Mouse (Mus musculus) neural tube, embryonic 13.5 days (tissue): ENCODE measurements at regions not wholly inside any gene's neighbourhood (a gene's known extent, or its start where the extent isn't known, plus 50 kb on each side); places are given as distances from the start of the nearest gene placed in this dataset.

Experiments used
- ATAC-seq: fragments of 200-750 bp; cut with Nextera tagmentation; 2 replicates; pipeline ENCODE4 v1.8.0; 2017; ENCODE audit warnings: low read depth, mild to moderate bottlenecking, moderate TSS enrichment, moderate library complexity
- H3K27ac ChIP-seq: fragments of 300-500 bp; sonication (generic); replicated peaks from 2 replicates; pipeline ENCODE4 v1.5.1; 2015; ENCODE audit warnings: moderate library complexity, mild to moderate bottlenecking, inconsistent platforms
- H3K27me3 ChIP-seq: fragments of 300-500 bp; sonication (generic); 2 replicates; pipeline ENCODE4 v1.6.1; 2015; ENCODE audit warnings: mild to moderate bottlenecking, inconsistent platforms
- H3K36me3 ChIP-seq: fragments of 300-500 bp; sonication (generic); 2 replicates; pipeline ENCODE4 v1.6.1; 2015; ENCODE audit warnings: mild to moderate bottlenecking, inconsistent platforms
- H3K4me1 ChIP-seq: fragments of 300-500 bp; sonication (generic); replicated peaks from 2 replicates; pipeline ENCODE4 v1.6.1; 2015; ENCODE audit warnings: inconsistent platforms
- H3K4me2 ChIP-seq: fragments of 300-500 bp; sonication (generic); 2 replicates; pipeline ENCODE4 v1.6.1; 2015; ENCODE audit warnings: inconsistent platforms, mild to moderate bottlenecking, moderate library complexity
- H3K4me3 ChIP-seq: fragments of 300-500 bp; sonication (generic); 2 replicates; pipeline ENCODE4 v1.5.1; 2015; ENCODE audit warnings: mild to moderate bottlenecking, inconsistent platforms
- H3K9ac ChIP-seq: fragments of 300-500 bp; sonication (generic); 2 replicates; pipeline ENCODE4 v1.6.1; 2015; ENCODE audit warnings: moderate library complexity, mild to moderate bottlenecking, inconsistent platforms
- H3K9me3 ChIP-seq: fragments of 300-500 bp; sonication (generic); 2 replicates; pipeline ENCODE4 v1.6.1; 2016; ENCODE audit warnings: inconsistent platforms
- WGBS: fragments of 180-500 bp; shearing (Covaris S2); methylation state at CpG from one replicate; pipeline ENCODE4 v1.1.7; 2015; 5-methylcytosine and 5-hydroxymethylcytosine counted together

- Histone ChIP-seq H3K9me3 (no peaks in the 10 kb centered on the region; the same call in 1 of the 2 replicates), H3K4me2 (no peak overlapping the region), H3K36me3 (no peaks in the 10 kb centered on the region), H3K4me3 (no peak overlapping the region), H3K27me3 (no peaks in the 10 kb centered on the region), H3K4me1 (no peaks in the 10 kb centered on the region), H3K9ac (no peak overlapping the region), H3K27ac (no peak overlapping the region)
- whole genome bisulfite sequencing, result 89% methylated on average over 2 of the region's 2 CpGs
- ATAC-seq, result no peak
Measured at GRCm38 (mm10) chr13:60398836-60399235, 202.9 kb upstream of the Dapk1 start.

DNA sequence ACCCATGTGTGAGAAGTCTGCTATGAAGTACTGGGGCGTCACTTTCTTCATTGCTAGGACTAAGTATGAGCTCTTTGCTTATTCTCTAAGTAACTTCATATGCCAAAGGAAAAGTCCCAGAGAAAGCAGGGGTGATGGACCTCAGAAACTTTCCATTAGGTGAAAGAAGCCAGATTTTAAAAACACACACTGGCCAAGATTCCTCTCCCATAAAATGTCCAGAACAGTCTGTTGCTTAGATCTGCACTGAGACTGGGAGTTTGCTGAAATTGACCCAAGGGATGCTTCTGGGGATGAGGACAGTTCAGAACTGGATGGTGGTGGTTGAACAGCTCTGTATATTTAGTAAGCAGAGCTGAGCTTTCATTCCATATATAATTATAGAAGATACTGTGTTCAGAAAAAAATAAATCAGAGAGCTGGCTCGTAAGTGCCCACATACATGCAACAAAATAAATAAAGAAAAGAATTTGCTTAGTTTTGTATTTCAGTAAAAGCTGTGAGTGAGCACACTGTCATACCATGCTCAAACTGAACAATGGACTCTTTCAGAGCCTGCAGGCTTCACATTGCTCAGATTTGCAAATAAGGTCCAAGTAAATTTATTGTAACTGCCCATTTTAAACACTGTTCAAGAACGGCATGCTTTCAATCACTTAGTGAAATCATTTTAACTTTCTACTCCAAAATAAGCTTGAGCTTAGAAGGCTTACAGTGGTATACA, 200.8 kb upstream of the Dapk1 start:
- no peak for ATAC-seq
- H3K9ac ChIP-seq, result no peak overlapping the region
- H3K9me3 ChIP-seq, result no peaks in the 10 kb centered on the region; the same call in 1 of the 2 replicates
- 72% methylated on average over 3 of the region's 3 CpGs for WGBS
- no peaks in the 10 kb centered on the region for H3K36me3 ChIP-seq
- H3K4me2 ChIP-seq, result no peak overlapping the region
- no peaks in the 10 kb centered on the region for H3K4me1 ChIP-seq
- no peak overlapping the region for H3K4me3 ChIP-seq
- no peak overlapping the region for H3K27ac ChIP-seq
- no peaks in the 10 kb centered on the region for H3K27me3 ChIP-seq

- Histone ChIP-seq H3K9me3 (no peaks in the 10 kb centered on the region; the same call in 1 of the 2 replicates), H3K4me3 (no peak overlapping the region), H3K9ac (no peak overlapping the region), H3K36me3 (no peaks in the 10 kb centered on the region), H3K27me3 (no peaks in the 10 kb centered on the region), H3K4me2 (no peak overlapping the region), H3K4me1 (no peaks in the 10 kb centered on the region), H3K27ac (no peak overlapping the region)
- WGBS, result 94% methylated on average over 3 of the region's 3 CpGs
- ATAC-seq, result no peak
Measured at GRCm38 (mm10) chr13:60403471-60403870, 198.3 kb upstream of the Dapk1 start.

DNA sequence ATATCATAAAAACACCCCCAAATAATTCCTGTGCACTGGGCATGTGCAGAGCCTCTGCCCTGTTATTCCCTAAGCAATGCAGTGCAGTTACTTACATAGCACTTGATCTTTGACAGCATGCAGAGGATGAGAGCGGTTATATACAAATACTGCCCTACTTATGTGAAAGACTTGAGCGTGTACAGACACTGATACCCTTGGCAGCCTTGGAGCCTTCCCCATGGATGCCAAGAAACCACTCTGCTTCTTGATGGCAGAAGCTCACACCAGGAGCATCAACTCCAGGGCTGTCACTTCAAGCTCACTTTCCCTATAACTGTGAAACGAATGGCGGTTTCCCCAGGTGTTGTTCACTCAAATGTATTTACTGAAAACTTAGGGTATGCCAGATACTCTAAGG, 194.4 kb upstream of the Dapk1 start:
- WGBS, result 94% methylated on average over 4 of the region's 4 CpGs
- no peaks in the 10 kb centered on the region for H3K27me3 ChIP-seq
- H3K9ac ChIP-seq, result no peak overlapping the region
- H3K4me2 ChIP-seq, result no peak overlapping the region
- H3K36me3 ChIP-seq, result no peaks in the 10 kb centered on the region
- ATAC-seq, result no peak
- H3K4me3 ChIP-seq, result no peak overlapping the region
- no peaks in the 10 kb centered on the region for H3K9me3 ChIP-seq
- H3K27ac ChIP-seq, result no peak overlapping the region
- H3K4me1 ChIP-seq, result peaks cover 13% of the 10 kb centered on the region

DNA sequence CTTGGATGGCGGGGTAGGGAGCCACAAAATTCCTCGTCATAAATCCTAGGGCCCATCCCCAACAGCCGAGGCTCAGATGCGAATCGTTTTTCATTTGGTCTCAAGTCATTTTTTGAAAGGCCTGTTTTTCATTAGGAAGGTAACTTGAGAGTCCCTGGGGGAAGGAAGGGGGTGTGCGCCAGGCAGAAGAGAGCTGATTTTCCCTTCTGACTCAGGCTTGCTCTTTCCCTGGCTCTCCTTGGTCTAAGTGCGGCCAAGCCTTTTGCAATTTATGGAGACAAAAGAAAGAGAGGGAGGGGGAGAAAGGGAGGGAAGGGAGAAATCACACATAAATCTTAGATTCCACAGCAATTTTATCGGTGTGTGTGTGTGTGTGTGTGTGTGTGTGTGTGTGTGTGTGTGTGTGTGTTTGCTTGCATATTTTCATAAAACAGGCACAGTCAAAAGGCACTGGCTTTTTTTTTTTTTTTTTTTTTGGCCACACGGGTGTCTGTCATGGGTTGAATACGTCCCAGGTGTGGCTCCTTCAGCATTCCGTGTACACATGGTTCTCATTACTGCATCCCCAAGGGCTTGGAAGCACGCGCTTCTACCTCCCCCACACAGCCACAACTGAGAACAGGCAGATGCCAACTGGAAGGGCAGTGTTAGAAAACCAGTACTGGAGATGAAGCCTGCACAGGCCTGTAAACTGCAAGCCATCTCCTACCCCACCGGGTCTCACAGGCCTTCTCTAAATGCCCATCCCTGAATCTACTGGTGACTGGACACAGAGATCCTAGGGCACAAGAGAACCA, 191.8 kb upstream of the Dapk1 start:
- no peak overlapping the region for H3K4me3 ChIP-seq
- 0 out of 2 replicates have a peak overlapping the region, but pooled peaks have one; percentile 31 for H3K9ac ChIP-seq
- no peaks in the 10 kb centered on the region for H3K27me3 ChIP-seq
- ATAC-seq, result peak; percentile 69; the same call in 1 of the 2 replicates
- H3K36me3 ChIP-seq, result no peaks in the 10 kb centered on the region
- peak overlapping the region; percentile 70 for H3K27ac ChIP-seq
- WGBS, result 40% methylated on average over 14 of the region's 14 CpGs
- H3K9me3 ChIP-seq, result no peaks in the 10 kb centered on the region
- no peak overlapping the region for H3K4me2 ChIP-seq
- H3K4me1 ChIP-seq, result peaks cover 13% of the 10 kb centered on the region

- Histone ChIP-seq H3K27ac (no peak overlapping the region), H3K4me2 (no peak overlapping the region), H3K4me3 (no peak overlapping the region), H3K9ac (no peak overlapping the region), H3K4me1 (peaks cover 8% of the 10 kb centered on the region; the same call in 1 of the 2 replicates), H3K36me3 (no peaks in the 10 kb centered on the region), H3K9me3 (no peaks in the 10 kb centered on the region), H3K27me3 (no peaks in the 10 kb centered on the region)
- no peak for ATAC-seq
- 83% methylated on average over 1 of the region's 1 CpGs for WGBS
Measured at GRCm38 (mm10) chr13:60416024-60416423, 185.7 kb upstream of the Dapk1 start.

DNA sequence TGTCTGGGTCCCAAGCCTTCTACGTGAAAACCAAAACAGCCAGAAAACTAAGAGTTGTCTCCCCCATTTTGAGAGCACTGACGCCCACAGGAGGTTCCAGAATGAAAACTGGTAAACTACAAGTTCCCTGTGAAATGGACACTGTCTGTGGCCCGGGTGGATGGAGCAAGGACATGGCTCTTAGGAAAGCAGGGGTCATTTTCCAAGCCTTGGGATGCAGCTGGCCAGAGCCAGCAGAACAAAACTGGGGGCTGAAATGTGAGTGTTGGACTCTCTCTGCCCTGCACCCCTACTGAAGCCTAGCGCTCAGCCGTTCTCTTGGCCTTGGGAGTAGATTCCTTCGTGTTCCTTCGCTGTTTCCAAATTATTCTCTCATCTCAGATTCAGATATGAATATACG, 184.7 kb upstream of the Dapk1 start:
- Histone ChIP-seq H3K4me3 (no peak overlapping the region), H3K36me3 (no peaks in the 10 kb centered on the region), H3K27me3 (no peaks in the 10 kb centered on the region), H3K4me2 (no peak overlapping the region), H3K9ac (no peak overlapping the region), H3K9me3 (no peaks in the 10 kb centered on the region), H3K4me1 (peaks cover 9% of the 10 kb centered on the region; the same call in 1 of the 2 replicates), H3K27ac (no peak overlapping the region)
- 91% methylated on average over 8 of the region's 8 CpGs for WGBS
- no peak for ATAC-seq

GRCm38 (mm10) chr13:60417436-60418158, 184.2 kb upstream of the Dapk1 start:
- H3K9me3 ChIP-seq, result no peaks in the 10 kb centered on the region
- 87% methylated on average over 14 of the region's 14 CpGs for WGBS
- H3K36me3 ChIP-seq, result no peaks in the 10 kb centered on the region
- H3K4me2 ChIP-seq, result no peak overlapping the region
- no peak overlapping the region for H3K27ac ChIP-seq
- no peak overlapping the region for H3K4me3 ChIP-seq
- no peaks in the 10 kb centered on the region for H3K27me3 ChIP-seq
- peaks cover 9% of the 10 kb centered on the region; the same call in 1 of the 2 replicates for H3K4me1 ChIP-seq
- no peak for ATAC-seq
- no peak overlapping the region for H3K9ac ChIP-seq

DNA sequence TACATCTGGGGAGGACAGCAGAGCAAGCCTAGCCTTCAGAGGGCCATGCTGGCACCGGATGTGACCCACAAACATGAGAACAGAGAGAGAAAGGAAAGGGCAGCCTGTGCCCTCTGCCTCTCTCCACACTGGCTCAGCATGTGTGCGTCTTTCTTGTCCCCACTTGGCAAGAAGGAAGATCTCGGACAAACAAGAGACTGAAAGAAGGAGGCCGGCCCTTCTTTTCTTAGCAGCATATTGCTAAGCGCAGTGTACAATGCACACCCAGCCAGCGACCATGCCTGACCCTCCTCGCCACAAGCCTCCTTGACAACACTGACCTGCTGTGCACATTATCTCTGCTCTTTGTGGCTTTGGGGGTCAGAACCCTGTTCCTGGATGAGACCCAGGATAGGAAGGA, 181.4 kb upstream of the Dapk1 start:
- no peak overlapping the region for H3K4me3 ChIP-seq
- H3K4me2 ChIP-seq, result no peak overlapping the region
- no peaks in the 10 kb centered on the region for H3K27me3 ChIP-seq
- peaks cover 9% of the 10 kb centered on the region; the same call in 1 of the 2 replicates for H3K4me1 ChIP-seq
- H3K36me3 ChIP-seq, result no peaks in the 10 kb centered on the region
- H3K9me3 ChIP-seq, result no peaks in the 10 kb centered on the region
- H3K9ac ChIP-seq, result no peak overlapping the region
- 13% methylated on average over 7 of the region's 7 CpGs for WGBS
- H3K27ac ChIP-seq, result no peak overlapping the region
- ATAC-seq, result no peak

DNA sequence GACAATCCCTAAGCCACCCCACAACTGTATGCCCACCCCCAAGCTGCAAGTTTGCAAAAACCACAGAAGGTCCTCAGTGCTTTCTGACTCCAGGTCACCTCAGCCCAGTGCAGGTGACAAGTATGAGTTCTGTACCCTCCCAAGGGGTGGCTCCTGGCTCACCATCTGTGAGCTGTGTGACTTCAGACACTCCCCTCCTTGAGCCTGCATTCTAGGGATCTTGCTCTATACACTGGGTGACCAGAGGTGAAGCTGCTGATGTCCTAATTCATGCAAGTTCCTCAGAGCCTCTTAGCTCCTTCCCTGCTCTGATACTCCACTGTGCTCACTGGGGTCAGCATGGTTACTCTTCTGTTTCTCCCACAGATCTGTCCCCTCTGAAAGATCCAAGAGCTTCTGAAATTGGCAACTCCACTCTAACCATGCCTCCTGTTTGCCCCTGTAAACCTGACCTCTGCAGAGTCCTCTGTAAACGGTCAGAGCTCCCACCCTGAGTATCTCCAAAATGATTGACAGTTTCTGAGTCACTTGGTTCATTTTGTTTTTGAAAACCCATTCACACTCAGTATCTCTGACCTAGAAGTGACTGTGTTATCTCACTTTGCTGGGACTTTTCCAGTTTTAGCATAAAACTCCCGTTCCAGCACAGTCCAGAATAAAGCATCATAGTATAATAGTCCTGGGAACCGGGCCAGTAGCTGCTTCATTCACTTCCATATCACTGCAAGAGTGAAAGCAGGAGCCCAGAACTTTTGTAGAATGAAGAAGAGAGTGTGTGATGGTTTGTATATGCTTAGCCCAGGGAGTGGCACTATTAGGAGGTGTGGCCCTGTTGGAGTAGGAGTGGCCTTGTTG, 180.7 kb upstream of the Dapk1 start:
- no peak overlapping the region for H3K9ac ChIP-seq
- no peaks in the 10 kb centered on the region for H3K36me3 ChIP-seq
- H3K27me3 ChIP-seq, result no peaks in the 10 kb centered on the region
- no peak for ATAC-seq
- H3K4me1 ChIP-seq, result peaks cover 9% of the 10 kb centered on the region; the same call in 1 of the 2 replicates
- H3K27ac ChIP-seq, result no peak overlapping the region
- H3K4me3 ChIP-seq, result no peak overlapping the region
- no peak overlapping the region for H3K4me2 ChIP-seq
- 61% methylated on average over 3 of the region's 3 CpGs for WGBS
- H3K9me3 ChIP-seq, result no peaks in the 10 kb centered on the region

DNA sequence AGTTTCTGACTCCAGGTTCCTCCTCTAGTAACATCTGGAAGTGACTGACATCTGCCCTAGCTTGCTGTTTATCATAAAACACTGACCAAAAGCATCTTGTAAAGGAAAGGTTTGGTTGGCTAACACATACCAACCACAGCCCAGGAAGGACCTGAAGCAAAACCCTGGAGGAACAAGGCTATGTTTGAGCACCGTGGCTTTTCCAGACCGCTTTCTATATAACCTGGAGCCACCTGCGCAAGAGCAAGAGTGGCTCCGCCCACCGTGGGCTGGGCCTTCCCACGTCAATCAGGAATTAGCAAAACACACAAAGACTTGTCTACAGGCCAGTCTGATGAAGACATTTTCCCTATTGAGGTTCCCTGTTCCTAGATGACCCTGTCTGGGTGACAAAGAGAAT, 177.5 kb upstream of the Dapk1 start:
- 64% methylated on average over 6 of the region's 6 CpGs for WGBS
- Histone ChIP-seq H3K27me3 (no peaks in the 10 kb centered on the region), H3K9ac (no peak overlapping the region), H3K4me3 (no peak overlapping the region), H3K27ac (no peak overlapping the region), H3K36me3 (no peaks in the 10 kb centered on the region), H3K4me1 (peaks cover 23% of the 10 kb centered on the region), H3K4me2 (no peak overlapping the region), H3K9me3 (no peaks in the 10 kb centered on the region)
- no peak for ATAC-seq
